Mouse (Mus musculus) G1E (cell line): ENCODE data around the gene Sulf2. TPM values are rescaled to one million over a fixed set of nuclear protein-coding genes. Genes with fewer than 3 reads are reported as not detected.

Experiments
- ATAC-seq: 2 replicates; pipeline ENCODE4 v1.8.0; 2016; ENCODE audit warnings: mild to moderate bottlenecking; ENCODE audit not compliant: insufficient number of reproducible peaks, poor library complexity, low FRiP score, severe bottlenecking; ENCODE audit errors: extremely low read depth
- DNase-seq: peaks from one replicate; pipeline ENCODE4 v3.0.0; 2012; ENCODE audit warnings: low spot score
- H3K27me3 ChIP-seq: 2 replicates; pipeline ENCODE4 v1.6.1; 2012; ENCODE audit warnings: mild to moderate bottlenecking, low read length, inconsistent platforms; ENCODE audit not compliant: insufficient read depth
- H3K36me3 ChIP-seq: replicated peaks from 2 replicates; pipeline ENCODE3; 2012; ENCODE audit warnings: mild to moderate bottlenecking, inconsistent platforms
- H3K4me1 ChIP-seq: 2 replicates; pipeline ENCODE4 v1.6.1; 2012; ENCODE audit warnings: low read depth, low read length, inconsistent platforms, mixed read lengths; ENCODE audit not compliant: insufficient read depth
- H3K4me3 ChIP-seq: 2 replicates; pipeline ENCODE4 v1.5.1; 2012; ENCODE audit warnings: low read depth, mild to moderate bottlenecking, inconsistent platforms, low read length, moderate library complexity, mixed read lengths
- H3K9me3 ChIP-seq: replicated peaks from 2 replicates; pipeline ENCODE4 v1.6.1; 2012; ENCODE audit warnings: inconsistent platforms
- CTCF ChIP-seq: IDR thresholded peaks from 2 replicates; pipeline ENCODE4 v1.5.1; 2012; ENCODE audit warnings: low read depth, low read length, inconsistent platforms, mixed read lengths
- GATA1 ChIP-seq: IDR thresholded peaks from 2 replicates; pipeline ENCODE4 v1.6.1; 2012; ENCODE audit warnings: borderline replicate concordance, low read length, inconsistent platforms, mixed read lengths
- GATA2 ChIP-seq: IDR thresholded peaks from 2 replicates; pipeline ENCODE4 v1.6.1; 2012; ENCODE audit warnings: low read depth, low read length, inconsistent platforms, borderline replicate concordance
- POLR2AphosphoS5 ChIP-seq: IDR thresholded peaks from 2 replicates; pipeline ENCODE4 v1.6.1; 2012; ENCODE audit warnings: low read depth, low read length, inconsistent platforms; ENCODE audit not compliant: insufficient replicate concordance
- TAL1 ChIP-seq: conservative IDR thresholded peaks from 2 replicates; pipeline ENCODE4 v1.6.1; 2012; ENCODE audit warnings: low read depth, low read length, inconsistent platforms, mixed read lengths
- polyA plus RNA-seq: library from polyadenylated mRNA; stranded (reverse); fragments of >175 nt; gene quantifications from 2 replicates; pipeline ENCODE4 v1.2.3, GENCODE M21; 2012
- total RNA-seq, 2 experiments: library from RNA; stranded (forward) in 1 of 2; stranded (reverse) in 1 of 2; fragments of 200-1000 nt in 1 of 2; fragments of >200 nt in 1 of 2; fragmentation: Nextera tagmentation in 1 of 2; gene quantifications; 2 replicates each; pipeline ENCODE4 v1.2.3; 2014 to 2017

Sulf2 gene
- total and polyA plus RNA-seq, 3 experiments, result 0.16 TPM; not detected in 2

- H3K9me3 ChIP-seq, result no peaks in the 10 kb centered on the region
- DNase-seq (no peak), ATAC-seq (no peak)
- H3K4me3 ChIP-seq, result no peak overlapping the region
- no peaks in the 10 kb centered on the region for H3K36me3 ChIP-seq
- H3K27me3 ChIP-seq, result peaks cover 21% of the 10 kb centered on the region; the same call in 1 of the 2 replicates
- peaks cover 23% of the 10 kb centered on the region for H3K4me1 ChIP-seq
- TF ChIP-seq TAL1, result no peak
These were observed 127.6 kb downstream of the Sulf2 start for GRCm38 (mm10) chr2:166027834-166028233.

GRCm38 (mm10) chr2:166025943-166026342 lies 129.5 kb downstream of the Sulf2 start:
- TF ChIP-seq POLR2AphosphoS5 (no peak), GATA2 (no peak), CTCF (no peak), GATA1 (no peak), TAL1 (no peak)

DNA sequence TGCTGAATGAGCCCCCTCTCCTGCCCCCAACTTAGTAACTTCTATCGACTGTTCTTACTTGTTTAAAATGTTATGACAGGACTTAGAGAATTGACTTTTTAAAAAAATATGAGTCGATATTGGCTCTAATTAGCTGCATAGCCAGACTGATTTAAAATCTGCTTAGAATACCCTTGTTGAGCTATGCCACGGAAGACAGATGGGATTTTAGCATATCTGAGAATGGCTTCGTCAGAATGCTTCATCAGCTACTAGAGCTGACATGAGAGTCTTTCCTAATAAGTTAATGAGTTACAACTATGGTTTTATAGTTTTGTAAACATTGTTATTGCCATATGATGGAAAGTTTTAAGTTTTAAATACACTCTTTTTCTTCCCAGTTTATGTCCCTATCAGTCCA lies 130.8 kb downstream of the Sulf2 start:
- no peak overlapping the region for H3K4me3 ChIP-seq
- DNase-seq (no peak), ATAC-seq (no peak)
- no peaks in the 10 kb centered on the region for H3K9me3 ChIP-seq
- H3K36me3 ChIP-seq, result no peaks in the 10 kb centered on the region
- peaks cover 14% of the 10 kb centered on the region for H3K27me3 ChIP-seq
- peaks cover 6% of the 10 kb centered on the region for H3K4me1 ChIP-seq
- TF ChIP-seq GATA2 (no peak), GATA1 (no peak), TAL1 (no peak), POLR2AphosphoS5 (no peak), CTCF (no peak)

More at GRCm38 (mm10) chr2:166025943-166026342, 129.5 kb downstream of the Sulf2 start:
- Histone ChIP-seq H3K27me3 (peaks cover 20% of the 10 kb centered on the region), H3K9me3 (no peaks in the 10 kb centered on the region), H3K36me3 (no peaks in the 10 kb centered on the region), H3K4me1 (peaks cover 16% of the 10 kb centered on the region), H3K4me3 (no peak overlapping the region)
- DNase-seq (no peak), ATAC-seq (no peak)

GRCm38 (mm10) chr2:166024079-166024478 lies 131.4 kb downstream of the Sulf2 start:
- no peaks in the 10 kb centered on the region for H3K36me3 ChIP-seq
- TF ChIP-seq TAL1, result no peak
- no peak for TF ChIP-seq POLR2AphosphoS5
- no peak for TF ChIP-seq GATA1
- TF ChIP-seq CTCF, result no peak
- TF ChIP-seq GATA2, result no peak
- no peak for DNase-seq
- no peaks in the 10 kb centered on the region for H3K9me3 ChIP-seq
- no peak overlapping the region for H3K4me3 ChIP-seq
- no peak for ATAC-seq
- peaks cover 14% of the 10 kb centered on the region for H3K27me3 ChIP-seq
- peaks cover 6% of the 10 kb centered on the region for H3K4me1 ChIP-seq

Other genes with a start within 250 kb of the Sulf2 start
- 16.6 and 17.9 TPM in 2 replicates for gene Ncoa3, start 163.0 kb downstream of the Sulf2 start, total RNA-seq (2014; fragmentation: Nextera tagmentation)
- 13.6 and 14.6 TPM in 2 replicates for gene Ncoa3, start 163.0 kb downstream of the Sulf2 start, total RNA-seq (2017)
- gene Ncoa3, start 163.0 kb downstream of the Sulf2 start, polyA plus RNA-seq, result 6.4 and 8.2 TPM in 2 replicates